Mouse (Mus musculus) mesoderm, embryonic 11.5 days (tissue): ENCODE measurements at regions not wholly inside any gene's neighbourhood (a gene's known extent, or its start where the extent isn't known, plus 50 kb on each side); places are given as distances from the start of the nearest gene placed in this dataset.

ENCODE experiments used
- DNase-seq: peaks from one replicate; pipeline ENCODE4 v3.0.0-alpha.2; 2012; ENCODE audit warnings: low read depth, low spot score

- peak; percentile 54 for DNase-seq
Observed at GRCm38 (mm10) chr10:95622879-95623517, 50.3 kb downstream of the Anapc15-ps start.

DNA sequence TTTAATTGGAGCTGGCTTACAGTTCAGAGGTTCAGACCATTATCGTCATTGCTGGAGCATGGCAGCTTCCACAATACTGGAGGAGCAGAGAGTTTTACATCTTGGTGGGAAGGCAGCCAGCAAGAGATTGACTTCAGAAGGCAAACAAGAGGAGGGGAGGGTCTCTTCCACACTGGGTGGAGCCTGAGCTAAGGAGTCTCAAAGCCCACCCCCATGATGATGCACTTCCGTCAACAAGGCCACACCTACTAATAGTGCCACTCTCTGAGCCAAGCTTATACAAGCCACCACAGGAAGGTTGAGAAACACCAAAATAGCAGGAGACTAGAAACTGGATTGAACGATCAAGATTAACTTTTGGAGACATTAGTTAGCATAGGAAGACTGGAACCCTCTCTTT, 52.5 kb downstream of the Anapc15-ps start:
- DNase-seq: no peak

DNA sequence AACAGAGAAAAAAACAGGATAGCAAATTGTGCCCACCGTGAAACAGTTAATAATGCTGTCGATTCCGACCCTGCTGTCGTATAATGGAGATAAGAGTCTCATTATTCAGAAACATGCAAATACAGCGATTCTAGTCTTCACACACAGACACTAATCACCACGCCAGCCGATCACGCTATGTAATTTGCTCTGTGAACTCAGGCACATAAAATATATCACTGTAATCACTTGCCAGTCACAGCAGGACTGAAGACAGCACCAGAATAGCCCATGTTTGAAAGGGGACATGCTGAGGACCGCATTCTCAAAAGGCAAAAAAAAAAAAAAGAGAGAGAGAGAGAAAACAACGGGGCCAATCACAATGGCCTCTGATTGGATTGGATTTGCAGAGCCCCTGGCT, 53.6 kb downstream of the Anapc15-ps start:
- peak; percentile 55 for DNase-seq

- DNase-seq: no peak
Observed at GRCm38 (mm10) chr10:95618451-95619079, 54.6 kb upstream of the Nudt4 start.

GRCm38 (mm10) chr10:95616821-95617220, 52.9 kb upstream of the Nudt4 start:
- no peak for DNase-seq

DNA sequence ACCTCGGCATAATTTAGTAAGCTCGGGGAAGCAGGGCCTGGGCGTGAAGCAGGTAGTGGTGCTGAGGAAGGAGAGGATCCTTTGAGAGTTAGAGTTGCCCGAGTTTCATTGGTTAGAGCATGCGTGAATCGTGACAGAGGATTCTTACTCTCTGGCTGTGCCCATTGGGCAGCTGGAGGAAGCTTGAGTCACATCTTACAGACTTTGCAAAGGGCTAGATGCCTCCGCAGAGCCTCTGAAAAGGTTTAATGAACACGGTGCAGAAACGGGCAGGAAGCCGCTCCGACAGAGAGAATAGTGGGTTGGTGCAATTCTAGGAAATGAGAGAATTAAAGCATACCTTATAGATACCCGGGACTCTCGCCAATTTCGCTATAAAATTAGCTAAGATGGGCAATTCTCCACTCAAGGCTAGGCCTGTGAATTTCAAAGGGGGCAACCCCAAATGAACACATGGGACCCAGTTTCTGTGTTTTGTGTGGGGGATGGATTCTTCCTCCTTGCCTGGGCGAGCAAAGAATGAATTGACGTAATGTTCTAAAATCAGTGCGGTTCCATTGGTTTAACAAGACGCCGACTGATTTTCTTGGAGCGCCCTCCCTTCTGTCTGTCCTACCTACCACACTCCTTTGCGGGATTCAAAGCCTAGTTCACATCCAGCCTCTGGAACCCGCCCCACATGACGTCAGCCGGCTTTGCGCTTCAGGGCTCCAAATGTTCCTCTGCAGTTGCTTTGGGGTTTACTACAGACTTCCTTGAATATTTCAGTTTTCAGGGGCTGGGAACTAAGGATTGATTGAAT, 52.1 kb upstream of the Nudt4 start:
- DNase-seq: no peak
